Mouse (Mus musculus) layer of hippocampus, postnatal 25 days (tissue): ENCODE measurements at regions not wholly inside any gene's neighbourhood (a gene's known extent, or its start where the extent isn't known, plus 50 kb on each side); places are given as distances from the start of the nearest gene placed in this dataset.

Experiments
- DNase-seq, 2 experiments: peaks; one replicate each; pipeline ENCODE4 v3.0.0; 2022; ENCODE audit warnings: mixed read lengths in 2 of 2, low spot score in 1 of 2; ENCODE audit errors: extremely low spot score in 1 of 2

DNA sequence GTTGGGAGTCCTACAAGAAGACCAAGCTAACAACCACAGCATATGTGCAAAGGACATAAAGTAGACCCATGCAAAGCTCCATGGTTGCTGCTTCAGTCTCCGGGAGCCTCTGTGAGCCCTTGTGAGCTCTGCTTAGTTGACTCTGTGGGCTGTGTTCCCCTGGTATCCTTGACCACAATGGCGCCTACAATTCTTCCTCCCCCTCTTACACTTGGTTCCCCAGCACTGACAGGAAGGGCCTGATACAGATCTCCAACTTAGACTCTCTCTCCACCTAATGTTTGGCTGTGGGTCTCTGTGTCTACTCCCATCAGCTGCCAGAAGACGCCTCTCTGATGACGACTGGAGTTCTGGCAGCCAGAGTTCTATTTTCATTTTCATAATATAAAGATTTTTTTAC, 88.9 kb upstream of the Itprid2 start:
- DNase-seq = no peak

DNA sequence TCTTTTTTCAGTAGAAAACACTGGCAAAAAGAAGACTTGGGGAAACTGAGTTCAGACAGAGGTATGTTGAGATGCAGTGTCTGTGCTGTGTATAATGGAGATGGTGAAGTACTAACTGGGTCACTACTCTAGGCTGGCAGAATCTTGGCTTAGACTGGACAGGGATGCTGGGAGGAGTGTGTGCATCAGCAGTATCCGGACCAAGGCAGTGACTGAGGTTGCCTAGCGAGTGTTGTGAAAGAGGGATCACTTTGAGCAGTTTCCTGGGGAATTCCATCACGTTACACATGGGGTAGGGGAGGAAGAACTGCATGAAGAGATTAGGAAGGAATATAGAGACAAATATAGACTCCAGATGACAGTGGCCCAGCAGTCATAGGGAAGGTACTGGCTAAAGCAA, 87.9 kb upstream of the Itprid2 start:
- DNase-seq = no peak

DNA sequence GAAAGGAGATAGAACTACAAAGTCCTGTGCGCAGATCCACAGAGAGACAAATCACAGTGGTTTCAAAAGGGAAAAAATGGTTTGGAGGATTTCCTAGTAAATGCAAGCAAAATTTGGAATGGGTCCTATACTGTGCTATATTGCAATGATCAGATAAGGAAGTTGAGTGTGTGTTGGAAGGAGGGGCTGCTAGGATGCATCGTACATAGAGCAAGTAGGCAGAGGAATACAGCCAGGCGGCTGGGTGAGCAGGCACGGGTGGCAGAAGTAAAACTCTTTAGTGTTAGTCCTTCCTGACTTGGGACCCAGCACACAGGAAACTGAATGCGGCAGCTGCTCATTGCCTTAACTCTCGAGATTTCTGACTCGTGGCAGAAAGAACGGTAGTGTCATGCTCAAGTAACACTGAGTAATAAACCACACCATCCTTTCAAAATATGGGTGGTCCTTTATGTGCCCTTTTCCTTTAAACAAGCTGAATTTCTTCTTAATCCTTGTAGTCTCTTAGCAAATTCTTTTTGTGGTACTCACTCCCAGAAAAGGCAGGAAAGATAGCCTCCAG, 87.0 kb upstream of the Itprid2 start:
- no peak for DNase-seq

DNA sequence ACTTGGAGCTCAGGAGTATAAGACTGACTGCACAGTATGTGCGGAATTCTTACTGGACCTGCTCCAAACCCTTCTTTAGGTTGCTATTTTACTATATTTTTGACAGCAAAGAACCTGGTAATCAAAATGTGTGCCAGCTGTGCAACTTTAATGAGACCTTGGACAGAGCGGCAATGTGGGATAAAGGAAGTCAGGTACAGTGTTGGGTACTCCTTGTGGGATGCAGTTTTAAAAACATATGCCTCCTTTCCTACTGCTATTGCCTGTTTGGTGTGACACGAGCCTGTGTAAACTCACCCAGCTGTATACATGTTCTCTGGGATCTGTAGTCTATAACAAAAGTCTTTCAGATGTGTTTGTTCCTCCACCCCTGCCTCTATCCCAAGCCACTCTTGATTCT, 85.4 kb upstream of the Itprid2 start:
- DNase-seq = no peak

DNA sequence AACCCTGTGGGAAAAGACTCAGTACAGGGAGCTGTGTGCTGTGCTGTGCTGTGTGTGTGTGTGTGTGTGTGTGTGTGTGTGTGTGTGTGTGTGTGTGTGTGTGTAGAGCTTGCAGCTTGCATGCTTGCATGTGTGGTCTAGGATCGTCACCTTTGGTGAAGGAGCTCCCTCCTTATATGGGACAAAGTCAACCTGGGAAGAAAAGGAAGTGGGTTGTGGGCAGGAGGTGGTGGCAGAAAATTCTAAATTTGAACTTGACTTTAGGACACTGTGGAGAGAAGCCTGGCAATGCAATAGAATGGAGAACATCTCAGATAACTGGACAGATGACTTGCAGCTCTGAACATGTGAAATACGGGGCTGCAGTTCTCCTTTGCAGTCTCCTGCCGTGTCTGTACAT, 84.7 kb upstream of the Itprid2 start:
- DNase-seq = no peak

DNA sequence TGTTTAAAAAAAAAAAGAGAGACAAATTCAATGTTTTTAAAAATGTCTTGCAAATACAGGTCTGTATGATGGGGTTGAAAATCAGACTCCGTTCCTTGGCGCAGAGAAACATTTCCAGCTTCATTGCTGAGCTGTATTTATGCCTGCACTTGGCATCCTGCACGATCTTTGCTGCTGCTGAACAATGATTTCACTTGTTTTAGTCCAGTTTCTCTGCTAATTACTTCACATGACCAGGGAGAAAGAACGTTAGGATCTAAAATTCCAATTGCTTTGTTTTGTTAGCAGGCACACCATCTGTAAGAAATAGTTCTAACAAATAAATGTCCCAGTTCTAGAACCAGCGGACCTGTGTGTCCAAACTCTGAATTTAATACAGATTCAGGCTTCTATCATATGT, 82.7 kb upstream of the Itprid2 start:
- no peak for DNase-seq

DNA sequence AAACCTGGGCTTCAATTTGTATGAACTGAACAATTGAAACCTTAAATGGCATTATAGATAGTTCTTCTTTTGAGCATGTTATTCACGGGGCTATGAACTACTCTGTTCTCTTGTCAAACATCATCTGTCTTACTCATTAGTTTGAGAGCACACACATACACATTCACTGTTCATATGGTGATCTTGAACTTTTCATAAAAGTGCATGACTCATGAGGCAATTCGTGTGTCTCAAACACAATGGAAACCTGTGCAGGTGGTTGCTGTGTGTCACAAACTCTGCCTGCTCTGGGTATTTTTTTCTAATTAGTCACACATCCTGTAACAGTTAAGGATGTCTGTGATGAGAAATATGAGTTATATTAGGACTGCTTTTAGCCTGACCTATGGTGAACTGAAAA, 79.8 kb upstream of the Itprid2 start:
- no peak for DNase-seq

DNA sequence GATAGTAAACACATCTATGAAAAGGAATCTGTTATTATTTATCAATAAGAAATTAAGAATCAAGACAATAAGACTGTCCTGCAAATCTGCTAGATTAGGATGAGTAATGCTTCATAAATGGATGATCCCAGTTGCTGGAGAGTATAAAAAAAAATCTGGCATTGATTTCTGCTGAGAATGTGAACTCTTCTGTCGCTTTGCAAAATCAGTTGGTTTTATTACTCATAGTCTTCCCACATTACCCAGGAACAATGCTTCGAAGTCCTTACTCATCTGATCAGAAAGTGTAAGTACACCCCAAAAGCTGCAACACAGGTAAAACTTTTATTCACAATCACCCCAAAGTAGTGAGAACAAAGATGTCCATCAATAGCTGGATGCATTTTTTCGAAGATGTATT, 77.8 kb upstream of the Itprid2 start:
- no peak for DNase-seq

DNA sequence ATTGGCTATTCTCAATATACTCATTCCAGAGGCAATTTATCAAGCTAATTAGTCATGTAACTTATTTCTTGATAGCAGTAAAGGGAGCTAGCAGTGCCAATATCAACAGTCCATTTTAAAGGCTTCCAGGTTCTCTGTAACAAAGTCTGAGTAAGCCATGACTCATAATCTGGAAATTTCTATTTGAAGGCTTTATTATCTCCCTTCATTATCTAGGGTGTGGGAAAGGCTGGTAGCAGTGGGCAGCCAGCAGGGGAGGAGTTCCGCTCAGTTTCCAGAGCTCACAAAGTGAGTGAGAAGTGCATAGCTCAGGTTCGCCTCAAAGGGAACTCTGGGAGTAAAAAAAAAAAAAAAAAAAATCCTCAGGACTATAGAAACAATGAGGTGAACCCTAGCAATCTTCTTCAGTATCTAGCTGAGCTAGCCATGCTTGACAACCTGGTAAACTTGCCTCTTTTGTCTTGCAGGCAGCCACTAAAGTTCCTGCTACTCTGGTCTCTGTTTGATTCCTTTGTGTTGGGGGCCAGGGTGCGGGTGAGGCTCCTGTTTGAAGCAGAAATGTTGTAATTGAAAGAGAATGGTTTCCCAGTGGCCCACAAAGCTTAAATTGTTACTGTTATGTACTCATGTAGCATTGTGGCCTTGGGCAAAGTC, 68.7 kb upstream of the Itprid2 start:
- DNase-seq = no peak

DNA sequence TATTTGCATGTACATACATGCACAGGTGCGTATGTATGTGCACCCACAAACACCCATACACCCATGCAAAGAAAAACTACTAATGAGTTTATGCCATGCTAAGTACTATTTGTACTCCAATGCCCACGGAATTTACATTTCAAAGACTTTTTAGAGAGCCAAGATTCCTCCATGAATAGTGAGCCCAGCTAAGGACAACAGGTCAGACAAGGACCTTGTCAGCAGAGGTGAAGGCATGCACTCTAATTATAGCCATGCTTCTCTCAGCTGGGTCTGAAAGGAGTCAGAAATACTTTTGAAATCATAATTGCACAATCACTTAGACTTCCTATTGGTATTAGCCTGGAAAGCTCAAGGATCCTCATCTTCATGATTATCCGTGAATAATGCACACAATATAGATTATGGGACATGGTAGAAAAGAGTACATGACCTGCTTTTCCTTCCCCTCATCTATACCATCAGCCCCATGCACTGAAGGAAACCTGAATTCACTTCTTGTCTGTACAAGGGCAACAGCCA, 67.7 kb upstream of the Itprid2 start:
- no peak for DNase-seq

DNA sequence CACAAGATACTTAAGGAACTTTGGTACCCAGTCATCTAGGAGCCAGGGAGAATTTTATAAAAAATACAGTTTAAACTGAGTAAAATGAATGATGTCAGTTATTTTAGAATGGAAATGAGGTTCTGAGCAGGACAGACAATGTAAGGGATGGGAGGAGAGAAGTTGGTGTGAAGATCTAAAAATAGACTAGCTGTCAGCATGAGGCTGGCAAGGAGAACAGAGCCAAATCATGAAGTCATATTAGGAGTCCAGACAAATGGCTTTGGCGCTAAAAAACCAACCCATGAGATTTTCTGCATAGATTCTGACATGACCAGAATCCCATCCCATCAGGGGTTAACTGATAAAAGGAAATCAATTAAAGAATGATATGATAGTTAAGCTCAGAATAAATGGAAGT, 65.5 kb upstream of the Itprid2 start:
- no peak for DNase-seq

DNA sequence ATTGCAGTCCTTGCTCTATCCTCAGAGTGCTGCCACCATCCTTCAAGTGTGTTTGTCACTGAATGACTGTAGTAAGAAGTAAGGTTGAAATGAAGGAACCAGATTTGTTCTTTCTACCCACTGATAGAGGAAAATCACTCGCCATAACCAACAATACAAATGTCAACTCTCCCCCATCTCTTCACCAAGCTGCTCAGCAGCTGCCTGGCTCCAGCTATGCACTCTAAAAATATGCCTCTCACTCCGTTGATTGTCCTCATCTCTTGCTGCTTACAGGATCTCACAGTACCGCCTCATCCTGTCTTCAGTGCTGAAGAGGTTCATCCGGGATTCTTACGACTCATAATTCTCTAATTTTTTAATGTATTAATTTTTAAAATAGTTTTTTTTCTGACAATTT, 63.2 kb upstream of the Itprid2 start:
- no peak for DNase-seq

DNA sequence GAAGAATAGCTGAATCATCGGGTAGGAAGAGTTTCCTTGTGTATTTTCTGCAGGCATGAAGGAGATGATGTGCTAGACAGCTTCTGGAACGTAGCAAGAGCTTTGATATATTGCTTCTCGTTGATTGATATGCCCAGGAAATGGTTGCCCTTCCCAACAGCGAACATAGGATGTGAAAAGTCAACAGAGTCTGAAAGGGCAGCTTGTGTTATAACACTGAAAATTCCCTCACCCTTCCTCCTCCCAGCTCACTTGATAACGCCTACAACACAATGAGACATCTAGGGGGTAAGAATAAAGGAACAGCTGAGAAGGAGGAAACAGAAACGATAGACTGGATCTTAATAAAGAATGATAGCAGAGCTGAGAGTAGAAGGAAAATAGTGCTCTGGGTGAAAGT, 60.1 kb upstream of the Itprid2 start:
- DNase-seq = no peak

DNA sequence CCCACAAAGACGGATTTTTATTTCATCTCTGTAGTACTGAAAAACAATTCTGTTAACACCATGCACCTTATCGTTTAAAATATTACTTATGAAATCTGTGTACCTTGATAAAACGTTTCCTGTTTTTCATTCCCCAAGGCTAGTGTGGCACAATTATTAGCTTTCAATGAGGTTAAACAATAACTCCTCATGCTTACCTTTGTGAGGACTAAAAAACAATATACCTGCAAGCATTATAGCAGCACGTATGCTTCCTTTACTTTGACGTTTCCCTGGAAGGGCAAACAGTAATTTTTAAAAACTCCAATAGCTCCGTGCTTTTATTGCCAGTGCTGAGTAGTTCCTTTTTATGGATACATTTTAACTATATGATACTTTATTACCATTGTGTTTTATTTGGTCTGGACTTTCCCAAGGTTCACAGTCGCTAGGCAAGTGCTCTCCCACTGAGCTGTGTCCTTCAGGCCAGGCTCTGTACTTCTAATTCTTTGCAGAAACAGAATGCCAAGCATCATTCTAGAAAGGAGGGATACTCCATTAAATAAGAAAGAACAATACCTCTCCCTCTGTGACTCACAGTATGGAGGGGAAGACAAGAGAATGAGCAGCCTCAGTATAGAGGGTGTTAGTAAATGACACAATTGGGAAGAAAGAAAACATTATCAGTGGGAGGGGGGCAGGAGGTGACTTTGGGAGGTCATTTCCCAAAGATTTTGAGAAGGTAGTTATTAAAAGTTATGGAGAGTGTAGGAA, 50.0 kb upstream of the Itprid2 start:
- no peak for DNase-seq
